Mouse (Mus musculus) CH12.LX (cell line): ENCODE results near the gene Tgtp2. TPM values are rescaled to one million over a fixed set of nuclear protein-coding genes. Genes with fewer than 3 reads are reported as not detected.

ENCODE experiments used
- DNase-seq: peaks from one replicate; pipeline ENCODE4 v3.0.0-alpha.2; 2013; ENCODE audit errors: extremely low read depth
- H3K27ac ChIP-seq: 2 replicates; pipeline ENCODE4 v1.5.1; 2012; ENCODE audit warnings: low read depth, mild to moderate bottlenecking, control low read depth, moderate library complexity; ENCODE audit not compliant: insufficient read depth
- H3K27me3 ChIP-seq: replicated peaks from 2 replicates; pipeline ENCODE3; 2012; ENCODE audit warnings: inconsistent platforms
- H3K36me3 ChIP-seq, 2 experiments: replicated peaks in 1 of 2; 2 replicates each; pipeline versions ENCODE3 to v1.6.1; 2012; ENCODE audit warnings: inconsistent platforms in 1 of 2, low read length in 1 of 2, mild to moderate bottlenecking in 1 of 2, mixed read lengths in 1 of 2, moderate library complexity in 1 of 2; ENCODE audit not compliant: control insufficient read depth in 1 of 2, insufficient read depth in 1 of 2
- H3K4me1 ChIP-seq, 2 experiments: 2 replicates each; pipeline ENCODE4 v1.6.1; 2012; ENCODE audit warnings: inconsistent platforms in 1 of 2, moderate library complexity in 1 of 2; ENCODE audit not compliant: insufficient read depth in 2 of 2, control insufficient read depth in 1 of 2
- H3K4me2 ChIP-seq: 2 replicates; pipeline ENCODE4 v1.6.1; 2012; ENCODE audit warnings: low read depth, mild to moderate bottlenecking, control low read depth; ENCODE audit not compliant: poor library complexity, insufficient read depth, severe bottlenecking
- H3K4me3 ChIP-seq, 3 experiments: fragments of 150-350 bp in 1 of 3; sonication (generic) in 1 of 3; replicated peaks in 1 of 3; 2 replicates each; pipeline versions ENCODE3 to v1.5.1; 2011 to 2012; ENCODE audit warnings: low read depth in 2 of 3, low read length in 2 of 3, mild to moderate bottlenecking in 2 of 3, moderate library complexity in 2 of 3, control low read depth in 1 of 3, improper control_type of control experiment in 1 of 3, inconsistent platforms in 1 of 3, mixed read lengths in 1 of 3; ENCODE audit not compliant: poor library complexity in 1 of 3
- H3K79me2 ChIP-seq: replicated peaks from 2 replicates; pipeline ENCODE4 v1.6.1; 2012; ENCODE audit warnings: mild to moderate bottlenecking, moderate library complexity; ENCODE audit not compliant: control insufficient read depth, poor library complexity, insufficient read depth, severe bottlenecking; ENCODE audit errors: extremely low read depth
- H3K9ac ChIP-seq: 2 replicates; pipeline ENCODE4 v1.6.1; 2012; ENCODE audit warnings: low read depth, mild to moderate bottlenecking, control low read depth, moderate library complexity; ENCODE audit not compliant: insufficient read depth
- H3K9me3 ChIP-seq: replicated peaks from 2 replicates; pipeline ENCODE3; 2012; ENCODE audit warnings: low read length, inconsistent platforms, mixed read lengths
- BHLHE40 ChIP-seq: IDR thresholded peaks from 2 replicates; pipeline ENCODE4 v1.6.1; 2011; ENCODE audit warnings: mild to moderate bottlenecking, low read depth, low read length, improper control_type of control experiment
- CHD1 ChIP-seq: IDR thresholded peaks from 2 replicates; pipeline ENCODE4 v1.6.1; 2012; ENCODE audit warnings: low read depth, low read length, improper control_type of control experiment, inconsistent platforms
- CHD2 ChIP-seq: IDR thresholded peaks from 2 replicates; pipeline ENCODE4 v1.6.1; 2011; ENCODE audit warnings: low read length, improper control_type of control experiment
- CTCF ChIP-seq, 2 experiments: IDR thresholded peaks in 1 of 2; conservative IDR thresholded peaks in 1 of 2; 2 replicates each; pipeline ENCODE4 v1.5.1; 2011 to 2012; ENCODE audit warnings: low read depth in 2 of 2, low read length in 2 of 2, improper control_type of control experiment in 1 of 2, inconsistent platforms in 1 of 2, mild to moderate bottlenecking in 1 of 2, moderate library complexity in 1 of 2
- E2F4 ChIP-seq: IDR thresholded peaks from 2 replicates; pipeline ENCODE4 v1.6.1; 2011; ENCODE audit warnings: low read depth, low read length, improper control_type of control experiment; ENCODE audit not compliant: insufficient replicate concordance
- ELF1 ChIP-seq: IDR thresholded peaks from 2 replicates; pipeline ENCODE4 v1.6.1; 2014; ENCODE audit warnings: low read depth, mild to moderate bottlenecking, inconsistent platforms, low read length, improper control_type of control experiment
- EP300 ChIP-seq: IDR thresholded peaks from 2 replicates; pipeline ENCODE4 v1.6.1; 2011; ENCODE audit warnings: low read length, improper control_type of control experiment
- ETS1 ChIP-seq: conservative IDR thresholded peaks from 2 replicates; pipeline ENCODE4 v1.6.1; 2012; ENCODE audit warnings: low read depth, mild to moderate bottlenecking, inconsistent platforms, low read length, improper control_type of control experiment, moderate library complexity
- GABPA ChIP-seq: IDR thresholded peaks from 2 replicates; pipeline ENCODE4 v1.6.1; 2012; ENCODE audit warnings: low read depth, low read length, improper control_type of control experiment, inconsistent platforms; ENCODE audit not compliant: insufficient replicate concordance
- HCFC1 ChIP-seq: IDR thresholded peaks from 2 replicates; pipeline ENCODE4 v1.6.1; 2012; ENCODE audit warnings: low read depth, mild to moderate bottlenecking, inconsistent platforms, low read length, improper control_type of control experiment
- IRF4 ChIP-seq: IDR thresholded peaks from 2 replicates; pipeline ENCODE4 v1.6.1; 2014; ENCODE audit warnings: low read depth, mild to moderate bottlenecking, inconsistent platforms, low read length, improper control_type of control experiment
- JUN ChIP-seq: IDR thresholded peaks from 2 replicates; pipeline ENCODE4 v1.6.1; 2011; ENCODE audit warnings: low read depth, mild to moderate bottlenecking, low read length, improper control_type of control experiment, moderate library complexity; ENCODE audit not compliant: insufficient read depth
- JUND ChIP-seq: conservative IDR thresholded peaks from 2 replicates; pipeline ENCODE4 v1.6.1; 2011; ENCODE audit warnings: low read depth, low read length, improper control_type of control experiment
- KAT2A ChIP-seq: IDR thresholded peaks from 2 replicates; pipeline ENCODE4 v1.6.1; 2012; ENCODE audit warnings: low read length, improper control_type of control experiment, inconsistent platforms; ENCODE audit not compliant: insufficient replicate concordance
- MAFK ChIP-seq: IDR thresholded peaks from 2 replicates; pipeline ENCODE4 v1.6.1; 2011; ENCODE audit warnings: low read length, improper control_type of control experiment; ENCODE audit not compliant: insufficient replicate concordance
- MAX ChIP-seq: IDR thresholded peaks from 2 replicates; pipeline ENCODE4 v1.6.1; 2011; ENCODE audit warnings: low read length, improper control_type of control experiment
- MAZ ChIP-seq: IDR thresholded peaks from 2 replicates; pipeline ENCODE4 v1.6.1; 2012; ENCODE audit warnings: low read depth, mild to moderate bottlenecking, inconsistent platforms, low read length, improper control_type of control experiment, moderate library complexity
- MEF2A ChIP-seq: IDR thresholded peaks from 2 replicates; pipeline ENCODE4 v1.6.1; 2014; ENCODE audit warnings: low read depth, mild to moderate bottlenecking, inconsistent platforms, low read length, improper control_type of control experiment, borderline replicate concordance
- MXI1 ChIP-seq: IDR thresholded peaks from 2 replicates; pipeline ENCODE4 v1.6.1; 2011; ENCODE audit warnings: mild to moderate bottlenecking, low read depth, low read length, improper control_type of control experiment
- MYC ChIP-seq: IDR thresholded peaks from 2 replicates; pipeline ENCODE4 v1.6.1; 2011; ENCODE audit warnings: low read depth, mild to moderate bottlenecking, improper control_type of control experiment, low read length
- NELFE ChIP-seq: IDR thresholded peaks from 2 replicates; pipeline ENCODE4 v1.6.1; 2011; ENCODE audit warnings: low read depth, low read length, improper control_type of control experiment
- NRF1 ChIP-seq: IDR thresholded peaks from 2 replicates; pipeline ENCODE4 v1.6.1; 2014; ENCODE audit warnings: low read depth, mild to moderate bottlenecking, inconsistent platforms, low read length, improper control_type of control experiment, moderate library complexity
- PAX5 ChIP-seq: IDR thresholded peaks from 2 replicates; pipeline ENCODE4 v1.6.1; 2012; ENCODE audit warnings: low read length, inconsistent platforms, mixed read lengths
- POLR2A ChIP-seq: IDR thresholded peaks from 2 replicates; pipeline ENCODE4 v1.6.1; 2011; ENCODE audit warnings: low read depth, mild to moderate bottlenecking, improper control_type of control experiment, low read length
- POLR2AphosphoS2 ChIP-seq: IDR thresholded peaks from 2 replicates; pipeline ENCODE4 v1.6.1; 2011; ENCODE audit warnings: low read depth, low read length, improper control_type of control experiment
- RAD21 ChIP-seq: IDR thresholded peaks from 2 replicates; pipeline ENCODE4 v1.6.1; 2011; ENCODE audit warnings: low read depth, mild to moderate bottlenecking, low read length, improper control_type of control experiment, moderate library complexity
- RCOR1 ChIP-seq: conservative IDR thresholded peaks from 2 replicates; pipeline ENCODE4 v1.6.1; 2012; ENCODE audit warnings: low read depth, mild to moderate bottlenecking, inconsistent platforms, low read length, improper control_type of control experiment
- SIN3A ChIP-seq: IDR thresholded peaks from 2 replicates; pipeline ENCODE4 v1.6.1; 2012; ENCODE audit warnings: low read length, improper control_type of control experiment, inconsistent platforms
- SMC3 ChIP-seq: IDR thresholded peaks from 2 replicates; pipeline ENCODE4 v1.6.1; 2011; ENCODE audit warnings: low read depth, low read length, improper control_type of control experiment
- TBP ChIP-seq: conservative IDR thresholded peaks from 2 replicates; pipeline ENCODE4 v1.6.1; 2011; ENCODE audit warnings: low read depth, low read length, improper control_type of control experiment
- TCF12 ChIP-seq: IDR thresholded peaks from 2 replicates; pipeline ENCODE4 v1.6.1; 2014; ENCODE audit warnings: low read depth, mild to moderate bottlenecking, inconsistent platforms, low read length, improper control_type of control experiment
- UBTF ChIP-seq: IDR thresholded peaks from 2 replicates; pipeline ENCODE4 v1.6.1; 2012; ENCODE audit warnings: low read depth, mild to moderate bottlenecking, inconsistent platforms, low read length, improper control_type of control experiment, moderate library complexity
- USF1 ChIP-seq: IDR thresholded peaks from 2 replicates; pipeline ENCODE4 v1.6.1; 2014; ENCODE audit warnings: low read depth, mild to moderate bottlenecking, inconsistent platforms, low read length, improper control_type of control experiment
- USF2 ChIP-seq: conservative IDR thresholded peaks from 2 replicates; pipeline ENCODE4 v1.6.1; 2011; ENCODE audit warnings: low read depth, low read length, improper control_type of control experiment
- ZC3H11A ChIP-seq: IDR thresholded peaks from 2 replicates; pipeline ENCODE4 v1.6.1; 2012; ENCODE audit warnings: low read depth, mild to moderate bottlenecking, inconsistent platforms, low read length, improper control_type of control experiment
- ZKSCAN1 ChIP-seq: IDR thresholded peaks from 2 replicates; pipeline ENCODE4 v1.6.1; 2012; ENCODE audit warnings: low read depth, inconsistent platforms, low read length, improper control_type of control experiment, borderline replicate concordance
- ZMIZ1 ChIP-seq: IDR thresholded peaks from 2 replicates; pipeline ENCODE4 v1.6.1; 2012; ENCODE audit warnings: low read depth, mild to moderate bottlenecking, inconsistent platforms, low read length, improper control_type of control experiment
- ZNF384 ChIP-seq: IDR thresholded peaks from 2 replicates; pipeline ENCODE4 v1.6.1; 2012; ENCODE audit warnings: low read depth, low read length, improper control_type of control experiment, inconsistent platforms
- dilution Hi-C: fragments of 300-500 bp; cut with MboI; formaldehyde crosslinking; loops from 2 replicates; pipeline ENCODE4 v1.14.3; 2020; ENCODE audit warnings: low sequenced_read_pairs; ENCODE audit not compliant: extremely low pct_unique_long_range_greater_than_20kb, extremely low pct_ligation_motif_present
- in situ Hi-C: fragments of 300-500 bp; cut with MboI; formaldehyde crosslinking; loops from 3 replicates; pipeline ENCODE4 v1.14.3; 2019; ENCODE audit warnings: low sequenced_read_pairs, low pct_ligation_motif_present, low pct_unique_long_range_greater_than_20kb, mixed read lengths
- polyA plus RNA-seq: library from polyadenylated mRNA; unstranded; fragments of >175 nt; gene quantifications from 2 replicates; pipeline ENCODE4 v1.2.1, GENCODE M21; 2012; ENCODE audit warnings: low read depth; ENCODE audit not compliant: insufficient read length
- total RNA-seq, 2 experiments: library from RNA; depleted of rRNA; stranded (reverse); fragments of 300-350 nt in 1 of 2; fragments of >200 nt in 1 of 2; gene quantifications; 2 replicates each; pipeline ENCODE4 v1.2.3; 2012 to 2014

The Tgtp2 gene
- total and polyA plus RNA-seq, 3 experiments, result 0.07 TPM; not detected in 2

DNA sequence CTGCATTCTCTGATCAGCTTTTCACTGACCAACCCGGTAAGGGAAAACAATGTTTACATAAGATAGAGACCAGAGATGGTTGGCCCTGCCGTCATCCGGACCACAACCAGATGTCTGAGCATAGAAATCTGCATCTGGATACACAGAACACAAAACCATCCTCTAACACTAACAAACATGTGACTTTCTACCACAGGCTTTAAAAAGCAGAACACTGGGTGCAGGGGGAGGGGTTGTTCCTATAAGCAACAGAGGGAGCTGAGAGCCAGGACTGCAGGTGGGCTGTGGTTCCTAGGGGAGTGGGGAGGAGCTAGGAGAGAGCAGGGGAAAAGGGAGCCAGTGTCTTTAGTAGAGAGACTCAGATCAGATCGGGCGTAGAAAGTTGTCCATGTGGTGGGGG is 37.5 kb upstream of the Tgtp2 start (continued):
- TF ChIP-seq SIN3A, result peak; percentile 68
- TF ChIP-seq POLR2AphosphoS2, result no peak

DNA sequence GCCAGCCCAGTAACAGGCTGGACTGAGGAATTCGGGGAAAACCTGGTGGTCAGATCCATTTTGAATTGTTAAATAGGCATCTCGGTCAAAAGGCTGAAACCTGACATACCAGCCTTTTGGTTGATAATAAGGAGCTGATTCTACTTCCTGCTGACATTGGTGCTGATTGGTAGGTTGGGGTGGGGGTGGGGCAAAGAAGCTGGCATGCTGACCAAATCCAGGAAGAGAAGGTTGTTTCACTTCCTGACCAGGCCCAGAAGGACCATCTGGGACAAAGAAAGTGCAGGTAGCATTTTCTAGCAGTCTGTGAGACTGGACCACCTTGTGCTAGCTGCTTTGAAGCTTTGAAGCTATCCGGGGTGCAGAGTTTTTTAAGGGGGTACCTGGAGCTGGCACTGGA is 36.4 kb upstream of the Tgtp2 start:
- dilution Hi-C loops, result no loop called here
- in situ Hi-C loops, result loop anchor here (5.0 to 25.0 kb wide), 3 partner anchors 162 to 303 kb away; partner anchors contain the start of gene Irgm1
- peaks cover 0 to 3% of the 10 kb centered on the region in 2 experiments for H3K36me3 ChIP-seq

DNA sequence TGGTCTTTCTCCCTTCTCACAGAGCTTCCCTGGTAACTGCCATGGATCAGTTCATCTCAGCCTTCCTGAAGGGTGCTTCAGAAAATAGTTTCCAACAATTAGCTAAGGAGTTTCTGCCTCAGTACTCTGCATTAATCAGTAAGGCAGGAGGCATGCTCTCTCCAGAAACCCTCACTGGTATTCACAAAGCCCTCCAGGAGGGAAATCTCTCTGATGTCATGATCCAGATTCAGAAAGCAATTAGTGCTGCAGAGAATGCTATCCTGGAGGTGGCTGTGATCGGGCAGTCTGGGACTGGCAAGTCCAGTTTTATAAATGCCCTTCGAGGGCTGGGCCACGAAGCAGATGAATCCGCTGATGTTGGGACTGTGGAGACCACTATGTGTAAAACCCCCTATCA is 31.4 kb upstream of the Tgtp2 start:
- H3K36me3 ChIP-seq, result no peaks in the 10 kb centered on the region
- TF ChIP-seq CHD2 (no peak), SIN3A (no peak), JUND (no peak), KAT2A (no peak), NRF1 (no peak), ETS1 (no peak), ZC3H11A (no peak), ZMIZ1 (no peak), CHD1 (no peak), NELFE (no peak), JUN (no peak), RAD21 (no peak), MAX (no peak), SMC3 (no peak)
- dilution Hi-C loops, result no loop called here

More for the DNA sequence above, 36.4 kb upstream of the Tgtp2 start:
- Histone ChIP-seq H3K4me2 (peak overlapping the region; percentile 79), H3K27ac (no peak overlapping the region; the same call in 1 of the 2 replicates), H3K79me2 (no peaks in the 10 kb centered on the region), H3K9ac (peak overlapping the region; percentile 93), H3K4me1 (peaks cover 6 to 43% of the 10 kb centered on the region in 2 experiments; a peak in 3 of 4 replicates), H3K27me3 (no peaks in the 10 kb centered on the region), H3K9me3 (no peaks in the 10 kb centered on the region), H3K4me3 (peak overlapping the region; percentile 42 to 57 (median 56))
- no peak for TF ChIP-seq UBTF
- TF ChIP-seq USF1, result no peak
- peak; percentile 82 for TF ChIP-seq ETS1
- 0 out of 2 replicates have a peak, but pooled peaks have one; percentile 57 for TF ChIP-seq MAZ
- peak; percentile 64 for TF ChIP-seq BHLHE40
- TF ChIP-seq CTCF (conservative IDR thresholded peaks at IDR 0.05 in 1 of 2, IDR thresholded peaks at IDR 0.05 in 1 of 2; ENCODE audit: low read depth in 2 of 2, low read length in 2 of 2), result no peak
- TF ChIP-seq ZNF384, result no peak
- peak; percentile 95 for TF ChIP-seq TCF12
- no peak for TF ChIP-seq USF2
- TF ChIP-seq HCFC1, result peak; percentile 81
- TF ChIP-seq SIN3A, result peak; percentile 95
- peak; percentile 89 for TF ChIP-seq MAX
- TF ChIP-seq JUND, result peak; percentile 77
- no peak for TF ChIP-seq GABPA
- TF ChIP-seq RCOR1, result peak; percentile 92
- peak; percentile 81 for TF ChIP-seq POLR2A
- peak; percentile 80 for TF ChIP-seq MAFK
- peak; percentile 96 for TF ChIP-seq CHD2
- TF ChIP-seq MYC, result peak; percentile 92
- TF ChIP-seq PAX5, result no peak
- no peak for TF ChIP-seq ZKSCAN1
- peak; percentile 94 for TF ChIP-seq EP300
- TF ChIP-seq CHD1, result no peak
- peak; percentile 86 for TF ChIP-seq ZMIZ1
- TF ChIP-seq POLR2AphosphoS2, result peak; percentile 77; the same call in 1 of the 2 replicates
- peak; percentile 86 for TF ChIP-seq MXI1
- no peak for TF ChIP-seq ZC3H11A
- no peak for TF ChIP-seq NRF1
- TF ChIP-seq NELFE, result peak; percentile 85
- TF ChIP-seq KAT2A, result peak; percentile 76; the same call in 1 of the 2 replicates
- peak; percentile 75 for TF ChIP-seq JUN
- TF ChIP-seq TBP, result peak; percentile 91
- TF ChIP-seq ELF1, result peak; percentile 98
- no peak for TF ChIP-seq E2F4
- TF ChIP-seq IRF4, result peak; percentile 98
- peak; percentile 19; the same call in 1 of the 2 replicates for TF ChIP-seq SMC3
- no peak; the same call in none of the 2 replicates for TF ChIP-seq RAD21
- peak; percentile 88 for TF ChIP-seq MEF2A
- peak; percentile 95 for DNase-seq

More for the DNA sequence above, 31.4 kb upstream of the Tgtp2 start:
- Histone ChIP-seq H3K9me3 (no peaks in the 10 kb centered on the region), H3K79me2 (no peaks in the 10 kb centered on the region), H3K27ac (no peak overlapping the region), H3K4me3 (no peak overlapping the region), H3K4me1 (peaks cover 0 to 12% of the 10 kb centered on the region in 2 experiments; a peak in 2 of 4 replicates), H3K9ac (no peak overlapping the region), H3K4me2 (no peak overlapping the region), H3K27me3 (no peaks in the 10 kb centered on the region)
- no peak for DNase-seq
- in situ Hi-C loops, result no loop called here
